Mouse (Mus musculus) midbrain, embryonic 16.5 days (tissue): ENCODE results near the gene Hal. TPM values are rescaled to one million over a fixed set of nuclear protein-coding genes. Genes with fewer than 3 reads are reported as not detected.

Experiments
- ATAC-seq: fragments of 200-750 bp; cut with Nextera tagmentation; 2 replicates; pipeline ENCODE4 v1.8.0; 2017; ENCODE audit warnings: moderate TSS enrichment
- H3K27ac ChIP-seq: fragments of 300-500 bp; sonication (generic); 2 replicates; pipeline ENCODE4 v1.5.1; 2014; ENCODE audit warnings: mild to moderate bottlenecking, low read length, mixed read lengths
- H3K27me3 ChIP-seq: fragments of 300-500 bp; sonication (generic); 2 replicates; pipeline ENCODE4 v1.6.1; 2014; ENCODE audit warnings: low read depth, low read length, mixed read lengths; ENCODE audit not compliant: control insufficient read depth, insufficient read depth
- H3K36me3 ChIP-seq: fragments of 300-500 bp; sonication (generic); 2 replicates; pipeline ENCODE4 v1.6.1; 2014; ENCODE audit warnings: mild to moderate bottlenecking, low read length, moderate library complexity, mixed read lengths; ENCODE audit not compliant: control insufficient read depth, insufficient read depth
- H3K4me1 ChIP-seq: fragments of 300-500 bp; sonication (generic); 2 replicates; pipeline ENCODE4 v1.6.1; 2014; ENCODE audit warnings: mild to moderate bottlenecking, low read length, mixed read lengths; ENCODE audit not compliant: control insufficient read depth, insufficient read depth
- H3K4me2 ChIP-seq: fragments of 300-500 bp; sonication (generic); 2 replicates; pipeline ENCODE4 v1.6.1; 2014; ENCODE audit warnings: mild to moderate bottlenecking, low read length, mixed read lengths
- H3K4me3 ChIP-seq: fragments of 300-500 bp; sonication (generic); 2 replicates; pipeline ENCODE4 v1.5.1; 2014; ENCODE audit warnings: low read depth, mild to moderate bottlenecking, low read length, moderate library complexity, mixed read lengths
- H3K9ac ChIP-seq: fragments of 300-500 bp; sonication (generic); 2 replicates; pipeline ENCODE4 v1.6.1; 2014; ENCODE audit warnings: low read depth, low read length, mixed read lengths
- H3K9me3 ChIP-seq: fragments of 300-500 bp; sonication (generic); replicated peaks from 2 replicates; pipeline ENCODE4 v1.6.1; 2014; ENCODE audit warnings: mild to moderate bottlenecking, low read length, mixed read lengths; ENCODE audit not compliant: control insufficient read depth, poor library complexity, severe bottlenecking
- WGBS: fragments of 180-500 bp; shearing (Covaris S2); extraction: QIAGEN DNeasy Blood & Tissue Kit; methylation state at CpG from one replicate; pipeline ENCODE4 v1.1.7; 2014; 5-methylcytosine and 5-hydroxymethylcytosine counted together
- polyA plus RNA-seq: library from polyadenylated mRNA; unstranded; fragments of >200 nt; fragmentation: Nextera tagmentation; extraction: Ambion mirVana; gene quantifications from 2 replicates; pipeline ENCODE4 v1.2.1, GENCODE M21; 2015

Gene Hal
- polyA plus RNA-seq: 0.17 TPM in 1 of 2 replicates, not detected in the other

- no peak within 1 kb of the TSS for H3K9ac ChIP-seq
- no peak within 1 kb of the TSS for H3K4me3 ChIP-seq
- WGBS: 44% methylated on average over 17 of the region's 17 CpGs
- H3K4me2 ChIP-seq: no peak within 1 kb of the TSS
- no peak within 1 kb of the TSS for H3K27ac ChIP-seq
- H3K9me3 ChIP-seq: no peaks in the 10 kb centered on the region
- H3K4me1 ChIP-seq: peaks cover 5% of the 10 kb centered on the region; the same call in 1 of the 2 replicates
- no peak for ATAC-seq
- H3K27me3 ChIP-seq: no peaks in the 10 kb centered on the region
- no peaks in the 10 kb centered on the region for H3K36me3 ChIP-seq
These were observed at the start of gene Hal for GRCm38 (mm10) chr10:93488066-93488827. Gene Hal, plus strand, starts transcription at chr10:93488768.

- H3K27ac ChIP-seq: no peak overlapping the region
- H3K4me3 ChIP-seq: no peak overlapping the region
- no peaks in the 10 kb centered on the region for H3K27me3 ChIP-seq
- H3K36me3 ChIP-seq: no peaks in the 10 kb centered on the region
- no peak overlapping the region for H3K9ac ChIP-seq
- WGBS: 88% methylated on average over 6 of the region's 6 CpGs
- H3K9me3 ChIP-seq: no peaks in the 10 kb centered on the region
- no peak for ATAC-seq
- no peaks in the 10 kb centered on the region for H3K4me1 ChIP-seq
- H3K4me2 ChIP-seq: no peak overlapping the region
These were observed 47.1 kb upstream of the Hal start for GRCm38 (mm10) chr10:93441501-93441900.

- 83% methylated on average over 3 of the region's 3 CpGs for WGBS
- Histone ChIP-seq H3K9ac (no peak overlapping the region), H3K9me3 (no peaks in the 10 kb centered on the region), H3K36me3 (no peaks in the 10 kb centered on the region), H3K27ac (no peak overlapping the region), H3K4me3 (no peak overlapping the region), H3K4me2 (no peak overlapping the region), H3K4me1 (no peaks in the 10 kb centered on the region), H3K27me3 (no peaks in the 10 kb centered on the region)
- ATAC-seq: no peak
These were observed 46.4 kb upstream of the Hal start for GRCm38 (mm10) chr10:93442183-93442582.

GRCm38 (mm10) chr10:93444407-93444806 lies 44.2 kb upstream of the Hal start:
- Histone ChIP-seq H3K9me3 (no peaks in the 10 kb centered on the region), H3K4me3 (no peak overlapping the region), H3K4me1 (no peaks in the 10 kb centered on the region), H3K27ac (no peak overlapping the region), H3K4me2 (no peak overlapping the region), H3K27me3 (no peaks in the 10 kb centered on the region), H3K9ac (no peak overlapping the region), H3K36me3 (no peaks in the 10 kb centered on the region)
- 84% methylated on average over 9 of the region's 9 CpGs for WGBS
- no peak for ATAC-seq

- Histone ChIP-seq H3K4me1 (no peaks in the 10 kb centered on the region), H3K27ac (no peak overlapping the region), H3K4me2 (no peak overlapping the region), H3K4me3 (no peak overlapping the region), H3K9ac (no peak overlapping the region), H3K27me3 (no peaks in the 10 kb centered on the region), H3K9me3 (no peaks in the 10 kb centered on the region), H3K36me3 (no peaks in the 10 kb centered on the region)
- no peak for ATAC-seq
- 77% methylated on average over 10 of the region's 10 CpGs for WGBS
These were observed 41.2 kb upstream of the Hal start for GRCm38 (mm10) chr10:93447398-93447797.

GRCm38 (mm10) chr10:93454652-93455014 lies 33.9 kb upstream of the Hal start:
- H3K36me3 ChIP-seq: no peaks in the 10 kb centered on the region
- no peaks in the 10 kb centered on the region for H3K27me3 ChIP-seq
- H3K4me1 ChIP-seq: peaks cover 11% of the 10 kb centered on the region
- no peak overlapping the region for H3K27ac ChIP-seq
- ATAC-seq: no peak
- WGBS: 68% methylated on average over 7 of the region's 7 CpGs
- H3K4me3 ChIP-seq: peak overlapping the region; percentile 71
- H3K9me3 ChIP-seq: no peaks in the 10 kb centered on the region
- H3K4me2 ChIP-seq: peak overlapping the region; percentile 56
- H3K9ac ChIP-seq: peak overlapping the region; percentile 23; the same call in 1 of the 2 replicates

GRCm38 (mm10) chr10:93460106-93460505 lies 28.5 kb upstream of the Hal start:
- Histone ChIP-seq H3K4me2 (no peak overlapping the region), H3K4me3 (no peak overlapping the region), H3K27ac (no peak overlapping the region), H3K27me3 (no peaks in the 10 kb centered on the region), H3K9me3 (no peaks in the 10 kb centered on the region), H3K9ac (no peak overlapping the region), H3K36me3 (no peaks in the 10 kb centered on the region), H3K4me1 (peaks cover 2% of the 10 kb centered on the region; the same call in 1 of the 2 replicates)
- 89% methylated on average over 11 of the region's 11 CpGs for WGBS
- ATAC-seq: no peak

GRCm38 (mm10) chr10:93462692-93463382 lies 25.7 kb upstream of the Hal start:
- 94% methylated on average over 7 of the region's 7 CpGs for WGBS
- H3K4me1 ChIP-seq: no peaks in the 10 kb centered on the region
- H3K27me3 ChIP-seq: no peaks in the 10 kb centered on the region
- ATAC-seq: no peak
- H3K9me3 ChIP-seq: no peaks in the 10 kb centered on the region
- no peak overlapping the region for H3K4me2 ChIP-seq
- no peak overlapping the region for H3K4me3 ChIP-seq
- no peak overlapping the region for H3K27ac ChIP-seq
- no peak overlapping the region for H3K9ac ChIP-seq
- no peaks in the 10 kb centered on the region; the same call in 1 of the 2 replicates for H3K36me3 ChIP-seq

GRCm38 (mm10) chr10:93463611-93464010 lies 25.0 kb upstream of the Hal start:
- H3K36me3 ChIP-seq: no peaks in the 10 kb centered on the region; the same call in 1 of the 2 replicates
- 87% methylated on average over 13 of the region's 13 CpGs for WGBS

More at GRCm38 (mm10) chr10:93463611-93464010, 25.0 kb upstream of the Hal start:
- Histone ChIP-seq H3K4me2 (no peak overlapping the region), H3K9ac (no peak overlapping the region), H3K27ac (no peak overlapping the region), H3K27me3 (no peaks in the 10 kb centered on the region), H3K4me3 (no peak overlapping the region), H3K9me3 (no peaks in the 10 kb centered on the region), H3K4me1 (no peaks in the 10 kb centered on the region)
- ATAC-seq: no peak
